Mouse (Mus musculus): Measurements from ENCODE around the gene Gm10642. TPM values are rescaled to one million over a fixed set of nuclear protein-coding genes. Genes with fewer than 3 reads are reported as not detected.

The Gm10642 gene
- polyA plus RNA-seq, 1 experiment from 2014 or later = 0.21 TPM

Other genes starting within 250 kb of the Gm10642 start
- gene Ccnb2, start 234.7 kb upstream of the Gm10642 start, polyA plus RNA-seq (2016; fragmentation: Nextera tagmentation; extraction: Ambion mirVana) = 175 and 185 TPM in 2 replicates
- gene Rnf111, start 152.5 kb upstream of the Gm10642 start, polyA plus RNA-seq (2016; fragmentation: Nextera tagmentation; extraction: Ambion mirVana) = 25.5 and 31.7 TPM in 2 replicates
- 37.5 and 55.3 TPM in 2 replicates for gene Sltm, start 113.5 kb upstream of the Gm10642 start, polyA plus RNA-seq (2016; fragmentation: Nextera tagmentation; extraction: Ambion mirVana)
- gene Mindy2, start 923 bp downstream of the Gm10642 start, polyA plus RNA-seq (2016; fragmentation: Nextera tagmentation; extraction: Ambion mirVana) = 6.7 and 9.2 TPM in 2 replicates
- gene Adam10, start 22.7 kb downstream of the Gm10642 start, polyA plus RNA-seq (2016; fragmentation: Nextera tagmentation; extraction: Ambion mirVana) = 68.2 and 83.0 TPM in 2 replicates